Mouse (Mus musculus) embryonic facial prominence, embryonic 11.5 days (tissue): ENCODE measurements around the gene Prss8. TPM values are rescaled to one million over a fixed set of nuclear protein-coding genes. Genes with fewer than 3 reads are reported as not detected.

Experiments used
- ATAC-seq: fragments of 200-750 bp; cut with Nextera tagmentation; replicated peaks from 2 replicates; pipeline ENCODE4 v1.8.0; 2017; ENCODE audit warnings: low read depth; ENCODE audit not compliant: insufficient number of reproducible peaks, low FRiP score, low TSS enrichment
- DNase-seq: peaks from one replicate; pipeline ENCODE4 v3.0.0-alpha.2; 2015; ENCODE audit warnings: low spot score
- H3K27ac ChIP-seq: fragments of 300-500 bp; sonication (generic); replicated peaks from 2 replicates; pipeline ENCODE4 v1.5.1; 2014; ENCODE audit warnings: mild to moderate bottlenecking, low read depth, low read length, control low read depth
- H3K27me3 ChIP-seq: fragments of 300-500 bp; sonication (generic); 2 replicates; pipeline ENCODE4 v1.6.1; 2014; ENCODE audit warnings: mild to moderate bottlenecking, low read length, moderate library complexity, mixed read lengths; ENCODE audit not compliant: control insufficient read depth, insufficient read depth
- H3K36me3 ChIP-seq: fragments of 300-500 bp; sonication (generic); replicated peaks from 2 replicates; pipeline ENCODE4 v1.6.1; 2014; ENCODE audit warnings: low read depth, mild to moderate bottlenecking, low read length, moderate library complexity, mixed read lengths; ENCODE audit not compliant: control insufficient read depth, insufficient read depth
- H3K4me1 ChIP-seq: fragments of 300-500 bp; sonication (generic); 2 replicates; pipeline ENCODE4 v1.6.1; 2014; ENCODE audit warnings: low read length, mixed read lengths; ENCODE audit not compliant: control insufficient read depth, insufficient read depth
- H3K4me2 ChIP-seq: fragments of 300-500 bp; sonication (generic); 2 replicates; pipeline ENCODE4 v1.6.1; 2014; ENCODE audit warnings: low read depth, mild to moderate bottlenecking, control low read depth, low read length, moderate library complexity
- H3K4me3 ChIP-seq: fragments of 300-500 bp; sonication (generic); 2 replicates; pipeline ENCODE4 v1.5.1; 2014; ENCODE audit warnings: low read depth, low read length, control low read depth
- H3K9ac ChIP-seq: fragments of 300-500 bp; sonication (generic); replicated peaks from 2 replicates; pipeline ENCODE4 v1.6.1; 2014; ENCODE audit warnings: mild to moderate bottlenecking, control low read depth, low read length
- H3K9me3 ChIP-seq: fragments of 300-500 bp; sonication (generic); replicated peaks from 2 replicates; pipeline ENCODE4 v1.6.1; 2016; ENCODE audit warnings: mild to moderate bottlenecking, low read length, inconsistent platforms, mixed read lengths; ENCODE audit not compliant: control insufficient read depth
- WGBS: fragments of 180-500 bp; shearing (Covaris S2); extraction: QIAGEN DNeasy Blood & Tissue Kit; methylation state at CpG from one replicate; pipeline ENCODE4 v1.1.7; 2014; 5-methylcytosine and 5-hydroxymethylcytosine counted together
- polyA plus RNA-seq: library from polyadenylated mRNA; unstranded; fragments of >200 nt; fragmentation: Nextera tagmentation; extraction: Ambion mirVana; gene quantifications from 2 replicates; pipeline ENCODE4 v1.2.1, GENCODE M21; 2014

Prss8 gene
- polyA plus RNA-seq, 1 experiment from 2014 or later: 9.0 TPM

DNA sequence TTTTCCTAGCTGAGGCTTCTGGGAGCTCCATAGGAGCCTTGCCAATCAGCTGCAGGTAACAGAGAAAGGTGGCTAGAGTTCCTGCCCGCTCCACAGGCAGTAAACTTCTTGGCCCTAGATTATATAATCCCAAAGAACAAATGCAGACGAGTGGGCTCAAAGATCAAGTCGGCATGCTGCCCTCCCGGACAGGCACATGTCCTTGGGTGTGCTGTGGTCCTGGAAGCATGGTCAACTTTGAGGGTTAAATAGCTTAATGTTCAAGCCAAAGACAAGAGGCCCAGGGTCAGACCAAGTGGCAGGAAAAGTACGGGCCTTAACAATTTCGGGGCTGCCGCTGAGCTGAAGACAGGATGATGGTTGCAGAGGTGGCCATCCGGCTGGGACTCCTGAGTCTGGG lies 3.8 kb downstream of the Prss8 start:
- Histone ChIP-seq H3K4me3 (no peak overlapping the region), H3K27me3 (peaks cover 4% of the 10 kb centered on the region; the same call in 1 of the 2 replicates), H3K4me1 (no peaks in the 10 kb centered on the region; the same call in 1 of the 2 replicates), H3K27ac (no peak overlapping the region), H3K4me2 (no peak overlapping the region), H3K36me3 (no peaks in the 10 kb centered on the region; the same call in 1 of the 2 replicates), H3K9me3 (no peaks in the 10 kb centered on the region), H3K9ac (no peak overlapping the region)
- WGBS: 85% methylated on average over 8 of the region's 8 CpGs
- ATAC-seq: no peak
- no peak for DNase-seq

DNA sequence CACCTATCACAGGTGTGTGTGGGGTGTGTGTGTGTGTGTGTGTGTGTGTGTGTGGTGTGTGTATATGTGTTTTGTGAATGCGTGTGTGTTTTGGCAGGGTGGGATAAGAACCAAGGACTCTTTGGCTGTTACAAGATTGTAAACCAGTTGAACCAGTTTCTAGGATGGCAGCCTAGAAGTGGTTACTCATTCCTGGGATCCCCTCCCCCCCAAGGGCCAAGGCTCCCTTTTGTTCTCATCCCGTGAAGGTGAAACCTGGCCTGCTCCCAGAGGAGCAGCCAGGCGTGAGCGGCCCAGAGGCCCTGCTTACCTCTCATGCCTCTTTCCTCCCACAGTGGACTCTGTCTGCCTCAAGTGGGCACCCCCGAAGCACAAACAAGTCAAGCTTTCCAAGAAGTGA lies 4.7 kb downstream of the Prss8 start:
- Histone ChIP-seq H3K9ac (no peak overlapping the region), H3K4me3 (no peak overlapping the region), H3K36me3 (no peaks in the 10 kb centered on the region; the same call in 1 of the 2 replicates), H3K4me2 (no peak overlapping the region), H3K27me3 (peaks cover 4% of the 10 kb centered on the region; the same call in 1 of the 2 replicates), H3K9me3 (no peaks in the 10 kb centered on the region), H3K4me1 (no peaks in the 10 kb centered on the region; the same call in 1 of the 2 replicates), H3K27ac (no peak overlapping the region)
- WGBS: 49% methylated on average over 5 of the region's 5 CpGs
- no peak for ATAC-seq
- DNase-seq: peak; percentile 54

DNA sequence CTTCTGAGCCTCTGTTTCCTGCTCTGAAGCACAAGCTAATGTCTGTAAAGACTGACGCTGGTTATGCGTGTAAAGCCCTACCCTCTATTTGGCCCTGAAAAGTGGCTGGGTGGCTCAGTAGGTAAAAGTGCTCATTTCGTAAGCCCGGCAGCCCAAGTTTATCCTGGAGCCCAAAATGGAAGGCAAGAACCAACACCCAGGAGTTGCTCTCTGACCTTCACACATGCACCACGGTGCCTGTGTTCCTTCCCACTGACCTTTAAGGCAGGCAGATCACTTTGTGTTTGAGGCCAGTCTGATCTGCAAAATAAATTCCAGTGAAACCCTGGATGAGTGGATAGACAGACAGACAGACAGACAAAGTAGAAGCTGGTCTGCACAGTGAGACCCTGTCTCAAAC lies 6.2 kb downstream of the Prss8 start:
- no peak overlapping the region for H3K4me2 ChIP-seq
- H3K4me1 ChIP-seq: no peaks in the 10 kb centered on the region
- no peak overlapping the region for H3K27ac ChIP-seq
- DNase-seq: no peak
- 81% methylated on average over 5 of the region's 5 CpGs for WGBS
- no peak overlapping the region for H3K9ac ChIP-seq
- H3K9me3 ChIP-seq: no peaks in the 10 kb centered on the region
- ATAC-seq: no peak
- no peak overlapping the region for H3K4me3 ChIP-seq
- no peaks in the 10 kb centered on the region; the same call in none of the 2 replicates for H3K36me3 ChIP-seq
- H3K27me3 ChIP-seq: peaks cover 2% of the 10 kb centered on the region; the same call in 1 of the 2 replicates

DNA sequence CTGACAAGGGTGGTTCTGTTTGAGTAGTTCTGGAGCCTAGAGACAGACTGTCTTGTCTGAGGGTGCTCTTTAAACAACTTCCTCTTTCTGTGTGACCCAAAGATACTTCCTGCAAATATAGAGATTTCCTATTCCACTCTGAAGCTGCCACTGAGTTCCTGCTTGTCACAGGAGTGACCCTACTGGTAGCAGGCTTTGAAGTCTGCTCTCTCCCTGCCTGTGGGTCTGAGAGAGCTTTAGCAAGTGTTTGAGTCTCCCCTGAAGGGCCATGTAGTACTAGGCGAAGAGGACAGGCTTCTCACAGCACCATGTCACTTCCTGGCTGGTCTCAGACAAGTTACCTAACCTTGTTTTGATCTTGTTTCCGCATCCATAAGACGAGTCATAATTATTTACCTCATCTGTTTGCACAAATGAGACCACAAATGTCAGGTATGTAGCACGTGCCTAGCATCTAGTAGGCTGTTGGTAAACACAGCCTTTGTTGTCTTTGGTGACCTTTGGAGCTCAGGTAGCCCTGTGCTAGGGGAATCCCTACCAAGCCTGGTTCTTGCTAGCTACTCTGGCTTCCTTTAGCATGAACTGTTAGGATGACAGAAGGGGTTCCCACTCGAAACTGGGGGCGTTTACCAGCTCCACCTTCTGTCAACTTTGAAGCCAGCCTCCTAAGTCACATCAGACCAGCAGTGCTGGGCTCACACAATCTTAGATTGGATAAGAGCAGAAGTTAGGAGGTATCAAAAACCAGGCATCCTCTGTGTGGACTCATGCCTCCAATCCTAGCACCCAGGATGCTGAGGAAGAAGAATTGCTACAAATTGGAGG lies 7.2 kb downstream of the Prss8 start:
- Histone ChIP-seq H3K4me1 (no peaks in the 10 kb centered on the region), H3K4me3 (no peak overlapping the region), H3K9ac (no peak overlapping the region), H3K36me3 (no peaks in the 10 kb centered on the region; the same call in none of the 2 replicates), H3K27ac (no peak overlapping the region), H3K9me3 (no peaks in the 10 kb centered on the region), H3K27me3 (no peaks in the 10 kb centered on the region), H3K4me2 (no peak overlapping the region)
- 82% methylated on average over 6 of the region's 6 CpGs for WGBS
- no peak for ATAC-seq
- no peak for DNase-seq

DNA sequence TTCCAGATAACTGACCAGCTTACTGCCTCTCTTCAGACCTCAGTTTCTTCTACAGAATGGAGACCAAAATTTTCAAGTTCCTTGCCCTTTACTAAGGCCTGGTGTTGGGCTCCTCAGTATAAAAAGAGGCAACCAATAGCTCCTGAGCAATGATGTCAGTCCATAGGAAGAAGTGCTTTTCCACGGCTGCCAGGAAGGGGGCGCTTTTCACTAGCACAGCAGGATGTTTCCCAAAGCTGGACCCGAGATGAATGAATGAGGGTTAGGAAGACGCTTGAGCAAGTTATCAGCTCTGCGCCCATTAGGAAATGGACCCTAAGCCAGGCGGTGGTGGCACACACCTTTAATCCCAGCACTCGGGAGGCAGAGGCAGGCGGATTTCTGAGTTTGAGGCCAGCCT lies 8.4 kb downstream of the Prss8 start:
- Histone ChIP-seq H3K4me1 (no peaks in the 10 kb centered on the region), H3K9ac (no peak overlapping the region), H3K27me3 (no peaks in the 10 kb centered on the region), H3K4me3 (no peak overlapping the region), H3K27ac (no peak overlapping the region), H3K36me3 (no peaks in the 10 kb centered on the region; the same call in none of the 2 replicates), H3K9me3 (no peaks in the 10 kb centered on the region), H3K4me2 (no peak overlapping the region)
- DNase-seq: peak; percentile 47
- ATAC-seq: no peak
- 68% methylated on average over 8 of the region's 8 CpGs for WGBS

DNA sequence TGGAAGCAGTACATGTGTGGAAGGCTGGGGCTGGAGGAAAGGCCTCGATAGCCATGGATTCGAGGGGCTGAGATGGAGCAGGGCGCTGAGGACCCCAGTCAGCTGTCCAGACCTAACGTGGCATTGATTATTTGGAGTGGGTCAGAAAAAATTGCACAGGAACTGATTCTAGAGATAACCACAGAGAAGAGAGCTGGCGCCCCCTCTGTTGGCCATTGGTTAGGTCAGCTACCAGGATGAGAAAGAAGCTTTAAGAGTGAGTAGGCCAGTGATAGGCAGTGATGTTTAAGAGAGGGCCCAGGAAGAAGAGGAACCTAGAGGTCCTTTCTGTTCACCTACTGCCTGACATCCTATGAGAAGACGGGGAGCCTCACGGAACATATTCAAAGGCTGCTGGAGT lies 10.6 kb downstream of the Prss8 start:
- no peaks in the 10 kb centered on the region for H3K27me3 ChIP-seq
- 75% methylated on average over 7 of the region's 7 CpGs for WGBS
- no peak overlapping the region for H3K4me3 ChIP-seq
- H3K36me3 ChIP-seq: peaks cover 4% of the 10 kb centered on the region
- H3K4me2 ChIP-seq: no peak overlapping the region
- DNase-seq (no peak), ATAC-seq (no peak)
- no peaks in the 10 kb centered on the region for H3K4me1 ChIP-seq
- no peak overlapping the region for H3K27ac ChIP-seq
- no peak overlapping the region for H3K9ac ChIP-seq
- no peaks in the 10 kb centered on the region for H3K9me3 ChIP-seq

DNA sequence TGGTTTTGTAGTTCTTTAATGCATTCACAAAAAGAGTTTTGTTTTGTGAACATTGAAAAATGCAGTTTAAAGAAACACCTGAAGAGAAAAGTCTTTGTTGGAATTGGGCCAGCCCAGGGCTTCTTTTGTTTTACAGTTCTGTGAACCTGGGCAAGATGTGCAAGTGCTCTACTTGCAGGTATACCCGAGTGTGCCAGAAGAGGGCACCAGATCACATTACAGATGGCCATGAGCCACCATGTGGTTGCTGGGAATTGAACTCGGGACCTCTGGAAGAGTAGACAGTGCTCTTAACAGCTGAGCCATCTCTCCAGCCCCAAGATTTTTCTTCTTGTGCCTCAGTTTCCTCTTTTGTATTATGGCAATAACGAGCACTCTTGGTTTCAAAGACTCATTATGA lies 11.7 kb downstream of the Prss8 start:
- no peak overlapping the region for H3K4me3 ChIP-seq
- no peak overlapping the region for H3K27ac ChIP-seq
- H3K27me3 ChIP-seq: no peaks in the 10 kb centered on the region
- no peaks in the 10 kb centered on the region for H3K4me1 ChIP-seq
- peak; percentile 52 for DNase-seq
- H3K9ac ChIP-seq: no peak overlapping the region
- no peak for ATAC-seq
- no peaks in the 10 kb centered on the region for H3K9me3 ChIP-seq
- no peak overlapping the region for H3K4me2 ChIP-seq
- H3K36me3 ChIP-seq: peaks cover 4% of the 10 kb centered on the region
- 46% methylated on average over 3 of the region's 3 CpGs for WGBS

DNA sequence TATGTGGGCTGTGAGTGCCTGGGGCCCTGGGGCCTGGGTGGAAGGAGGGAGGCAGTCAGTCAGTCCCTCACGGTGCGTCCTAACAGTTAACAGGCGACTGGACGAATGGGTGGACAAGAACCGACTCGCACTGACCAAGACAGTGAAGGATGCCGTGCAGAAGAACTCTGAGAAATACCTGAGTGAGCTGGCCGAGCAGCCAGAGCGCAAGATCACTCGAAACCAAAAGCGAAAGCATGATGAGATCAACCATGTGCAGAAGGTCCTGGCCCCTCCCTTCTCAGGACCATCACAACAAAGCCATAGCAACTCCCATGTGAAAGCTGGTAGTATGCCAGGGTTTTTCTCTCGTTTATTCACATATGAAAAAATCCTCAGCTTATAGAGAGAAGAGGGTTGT lies 14.6 kb downstream of the Prss8 start:
- Histone ChIP-seq H3K9ac (no peak overlapping the region), H3K4me2 (no peak overlapping the region), H3K4me3 (no peak overlapping the region), H3K27ac (no peak overlapping the region), H3K27me3 (no peaks in the 10 kb centered on the region), H3K36me3 (peaks cover 4% of the 10 kb centered on the region), H3K4me1 (no peaks in the 10 kb centered on the region), H3K9me3 (no peaks in the 10 kb centered on the region)
- DNase-seq (no peak), ATAC-seq (no peak)
- WGBS: 90% methylated on average over 12 of the region's 12 CpGs
